Mouse (Mus musculus): ENCODE measurements at regions not wholly inside any gene's neighbourhood (a gene's known extent, or its start where the extent isn't known, plus 50 kb on each side); places are given as distances from the start of the nearest gene placed in this dataset.
"Not testable (repeated sequence)": the region's sequence is repeated elsewhere in the genome, so short reads cannot be mapped to it uniquely, and the experiment has no call there.

GRCm38 (mm10) chr1:51614700-51615099 is 136.5 kb upstream of the Nabp1 start:
- 0 out of 2 replicates have a peak, but pooled peaks have one; percentile 22 for ATAC-seq (replicated peaks; ENCODE audit: low read depth, poor library complexity, severe bottlenecking)

- ATAC-seq (replicated peaks; ENCODE audit: low read depth, poor library complexity, severe bottlenecking) = no peak
Measured at GRCm38 (mm10) chr1:51609295-51609694, 131.1 kb upstream of the Nabp1 start.

GRCm38 (mm10) chr1:51607437-51607855 is 129.2 kb upstream of the Nabp1 start:
- ATAC-seq (replicated peaks; ENCODE audit: low read depth, poor library complexity, severe bottlenecking) = no peak

- no peak for ATAC-seq (replicated peaks; ENCODE audit: low read depth, poor library complexity, severe bottlenecking)
Measured at GRCm38 (mm10) chr1:51602071-51602470, 123.8 kb upstream of the Nabp1 start.

- ATAC-seq (replicated peaks; ENCODE audit: low read depth, poor library complexity, severe bottlenecking) = peak; percentile 81
Measured at GRCm38 (mm10) chr1:51600425-51600824, 122.2 kb upstream of the Nabp1 start.

- peak; percentile 74 for ATAC-seq (replicated peaks; ENCODE audit: low read depth, poor library complexity, severe bottlenecking)
Measured at GRCm38 (mm10) chr1:51596935-51597820, 119.0 kb upstream of the Nabp1 start.

GRCm38 (mm10) chr1:51594666-51595065 is 116.4 kb upstream of the Nabp1 start:
- ATAC-seq (replicated peaks; ENCODE audit: low read depth, poor library complexity, severe bottlenecking) = peak; percentile 57

GRCm38 (mm10) chr1:51593621-51594441 is 115.6 kb upstream of the Nabp1 start:
- peak; percentile 65 for ATAC-seq (replicated peaks; ENCODE audit: low read depth, poor library complexity, severe bottlenecking)

- ATAC-seq (replicated peaks; ENCODE audit: low read depth, poor library complexity, severe bottlenecking) = no peak
Measured at GRCm38 (mm10) chr1:51591886-51592285, 113.7 kb upstream of the Nabp1 start.

- ATAC-seq (replicated peaks; ENCODE audit: low read depth, poor library complexity, severe bottlenecking) = no peak
Measured at GRCm38 (mm10) chr1:51590606-51591400, 112.6 kb upstream of the Nabp1 start.

GRCm38 (mm10) chr1:51584925-51585424 is 106.8 kb upstream of the Nabp1 start:
- peak; percentile 95 for ATAC-seq (replicated peaks; ENCODE audit: low read depth, poor library complexity, severe bottlenecking)

- no peak for ATAC-seq (replicated peaks; ENCODE audit: low read depth, poor library complexity, severe bottlenecking)
Measured at GRCm38 (mm10) chr1:51583871-51584270, 105.6 kb upstream of the Nabp1 start.

GRCm38 (mm10) chr1:51580074-51580473 is 101.8 kb upstream of the Nabp1 start:
- peak; percentile 34 for ATAC-seq (replicated peaks; ENCODE audit: low read depth, poor library complexity, severe bottlenecking)

- ATAC-seq (replicated peaks; ENCODE audit: low read depth, poor library complexity, severe bottlenecking) = peak; percentile 93
Measured at GRCm38 (mm10) chr1:51577701-51578100, 99.5 kb upstream of the Nabp1 start.

- ATAC-seq (replicated peaks; ENCODE audit: low read depth, poor library complexity, severe bottlenecking) = no peak; the same call in 1 of the 2 replicates
Measured at GRCm38 (mm10) chr1:51572314-51573078, 94.3 kb upstream of the Nabp1 start.

- no peak for ATAC-seq (replicated peaks; ENCODE audit: low read depth, poor library complexity, severe bottlenecking)
Measured at GRCm38 (mm10) chr1:51569625-51570024, 91.4 kb upstream of the Nabp1 start.

- peak; percentile 88 for ATAC-seq (replicated peaks; ENCODE audit: low read depth, poor library complexity, severe bottlenecking)
Measured at GRCm38 (mm10) chr1:51566170-51566649, 88.0 kb upstream of the Nabp1 start.

- not testable (repeated sequence) for ATAC-seq (replicated peaks; ENCODE audit: low read depth, poor library complexity, severe bottlenecking)
Measured at GRCm38 (mm10) chr1:51556616-51557015, 78.4 kb upstream of the Nabp1 start.

GRCm38 (mm10) chr1:51553738-51554137 is 75.5 kb upstream of the Nabp1 start:
- peak; percentile 79; the same call in 1 of the 2 replicates for ATAC-seq (replicated peaks; ENCODE audit: low read depth, poor library complexity, severe bottlenecking)
